Mouse (Mus musculus) C2C12 (cell line): ENCODE results near the gene Myh7b.

Source experiments
- CEBPB ChIP-seq: IDR thresholded peaks from one replicate; pipeline ENCODE4 v1.6.1; 2011; ENCODE audit warnings: low read depth, mild to moderate bottlenecking, control low read depth, moderate library complexity
- CTCF ChIP-seq: IDR thresholded peaks from one replicate; pipeline ENCODE4 v1.5.1; 2011; ENCODE audit not compliant: control insufficient read depth, insufficient read depth, insufficient read length
- FOSL1 ChIP-seq: IDR thresholded peaks from one replicate; pipeline ENCODE4 v1.8.0; 2011; ENCODE audit warnings: mild to moderate bottlenecking, low read length; ENCODE audit not compliant: poor library complexity, insufficient read depth, severe bottlenecking
- MAX ChIP-seq: IDR thresholded peaks from one replicate; pipeline ENCODE4 v1.6.1; 2011; ENCODE audit warnings: mild to moderate bottlenecking, control low read depth
- MYOD1 ChIP-seq: IDR thresholded peaks from one replicate; pipeline ENCODE4 v1.6.1; 2011; ENCODE audit warnings: low read depth; ENCODE audit not compliant: control insufficient read depth, insufficient read length
- MYOG ChIP-seq: IDR thresholded peaks from one replicate; pipeline ENCODE4 v1.6.1; 2011; ENCODE audit not compliant: control insufficient read depth, insufficient read length; ENCODE audit errors: extremely low read depth
- USF1 ChIP-seq: IDR thresholded peaks from one replicate; pipeline ENCODE4 v1.6.1; 2011; ENCODE audit warnings: low read depth, mild to moderate bottlenecking, control low read depth, moderate library complexity

DNA sequence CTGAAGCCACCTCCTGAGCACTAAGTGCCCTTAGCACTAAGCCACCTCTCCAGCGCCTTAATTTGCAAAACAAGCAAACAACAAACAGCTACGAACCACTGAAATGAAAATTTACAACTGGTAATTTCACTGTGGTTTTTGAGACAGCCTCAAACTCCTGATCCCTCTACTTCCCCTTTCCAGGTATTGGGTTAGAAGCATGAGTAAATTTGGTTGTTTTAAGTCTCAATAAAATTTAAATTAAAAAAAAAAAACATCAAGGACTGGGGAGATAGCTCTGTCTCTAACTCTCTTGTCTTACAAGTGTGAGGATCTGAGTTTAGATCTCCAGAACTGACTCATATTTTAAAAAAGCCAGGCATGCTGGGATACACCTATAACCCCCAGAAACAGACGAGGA lies 72.1 kb downstream of the Myh7b start:
- no peak for TF ChIP-seq CTCF
- TF ChIP-seq MAX, result no peak
- TF ChIP-seq MYOD1, result no peak
- TF ChIP-seq USF1, result no peak
- no peak for TF ChIP-seq CEBPB
- no peak for TF ChIP-seq FOSL1
- no peak for TF ChIP-seq MYOG
